Mouse (Mus musculus) adrenal gland, postnatal 14 days (tissue): ENCODE results near the gene Gm20828. TPM values are rescaled to one million over a fixed set of nuclear protein-coding genes. Genes with fewer than 3 reads are reported as not detected.
"Not testable (repeated sequence)": the region's sequence is repeated elsewhere in the genome, so short reads cannot be mapped to it uniquely, and the experiment has no call there.

ENCODE experiments used
- DNase-seq: peaks from one replicate; pipeline ENCODE4 v3.0.0; 2021; ENCODE audit warnings: mixed read lengths
- long read RNA-seq, 2 experiments: library from polyadenylated mRNA; stranded (forward); transcript quantifications; one replicate each; pipeline ENCODE4 v2.0.0; 2021
- total RNA-seq: library from RNA; stranded (reverse); gene quantifications from 2 replicates; pipeline ENCODE4 v1.2.3, GENCODE M21; 2021

Gene Gm20828
- total RNA-seq, result not detected in 2 replicates
- long read RNA-seq, experiment 1, result 0 reads
- long read RNA-seq, experiment 2, result 0 reads

- DNase-seq, result not testable (repeated sequence)
Measured at GRCm38 (mm10) chrY:11199274-11199673, at the start of gene Gm20828. Gene Gm20828 (minus strand): TSS chrY:11199374.
